Mouse (Mus musculus) erythroblast, embryonic 14.5 days (primary cell): ENCODE data around the gene Ccn5.

ENCODE experiments used
- GATA1 ChIP-seq: IDR thresholded peaks from 2 replicates; pipeline ENCODE4 v1.6.1; 2012; ENCODE audit warnings: low read length, inconsistent platforms, mixed read lengths
- TAL1 ChIP-seq: IDR thresholded peaks from 3 replicates; pipeline ENCODE4 v1.6.1; 2012; ENCODE audit warnings: low read length, inconsistent platforms, mixed read lengths

- no peak for TF ChIP-seq TAL1
- TF ChIP-seq GATA1 = no peak
These were observed 2.6 kb downstream of the Ccn5 start for GRCm38 (mm10) chr2:163823248-163823647.
